Mouse (Mus musculus) CH12.LX (cell line): ENCODE data around the gene Kcnn1. TPM values are rescaled to one million over a fixed set of nuclear protein-coding genes. Genes with fewer than 3 reads are reported as not detected.

Experiments used
- DNase-seq: peaks from one replicate; pipeline ENCODE4 v3.0.0-alpha.2; 2013; ENCODE audit errors: extremely low read depth
- H3K27ac ChIP-seq: 2 replicates; pipeline ENCODE4 v1.5.1; 2012; ENCODE audit warnings: low read depth, mild to moderate bottlenecking, control low read depth, moderate library complexity; ENCODE audit not compliant: insufficient read depth
- H3K27me3 ChIP-seq: replicated peaks from 2 replicates; pipeline ENCODE3; 2012; ENCODE audit warnings: inconsistent platforms
- H3K36me3 ChIP-seq, 2 experiments: replicated peaks in 1 of 2; 2 replicates each; pipeline versions ENCODE3 to v1.6.1; 2012; ENCODE audit warnings: inconsistent platforms in 1 of 2, low read length in 1 of 2, mild to moderate bottlenecking in 1 of 2, mixed read lengths in 1 of 2, moderate library complexity in 1 of 2; ENCODE audit not compliant: control insufficient read depth in 1 of 2, insufficient read depth in 1 of 2
- H3K4me1 ChIP-seq, 2 experiments: 2 replicates each; pipeline ENCODE4 v1.6.1; 2012; ENCODE audit warnings: inconsistent platforms in 1 of 2, moderate library complexity in 1 of 2; ENCODE audit not compliant: insufficient read depth in 2 of 2, control insufficient read depth in 1 of 2
- H3K4me2 ChIP-seq: 2 replicates; pipeline ENCODE4 v1.6.1; 2012; ENCODE audit warnings: low read depth, mild to moderate bottlenecking, control low read depth; ENCODE audit not compliant: poor library complexity, insufficient read depth, severe bottlenecking
- H3K4me3 ChIP-seq, 3 experiments: fragments of 150-350 bp in 1 of 3; sonication (generic) in 1 of 3; replicated peaks in 1 of 3; 2 replicates each; pipeline versions ENCODE3 to v1.5.1; 2011 to 2012; ENCODE audit warnings: low read depth in 2 of 3, low read length in 2 of 3, mild to moderate bottlenecking in 2 of 3, moderate library complexity in 2 of 3, control low read depth in 1 of 3, improper control_type of control experiment in 1 of 3, inconsistent platforms in 1 of 3, mixed read lengths in 1 of 3; ENCODE audit not compliant: poor library complexity in 1 of 3
- H3K79me2 ChIP-seq: replicated peaks from 2 replicates; pipeline ENCODE4 v1.6.1; 2012; ENCODE audit warnings: mild to moderate bottlenecking, moderate library complexity; ENCODE audit not compliant: control insufficient read depth, poor library complexity, insufficient read depth, severe bottlenecking; ENCODE audit errors: extremely low read depth
- H3K9ac ChIP-seq: 2 replicates; pipeline ENCODE4 v1.6.1; 2012; ENCODE audit warnings: low read depth, mild to moderate bottlenecking, control low read depth, moderate library complexity; ENCODE audit not compliant: insufficient read depth
- H3K9me3 ChIP-seq: replicated peaks from 2 replicates; pipeline ENCODE3; 2012; ENCODE audit warnings: low read length, inconsistent platforms, mixed read lengths
- BHLHE40 ChIP-seq: IDR thresholded peaks from 2 replicates; pipeline ENCODE4 v1.6.1; 2011; ENCODE audit warnings: mild to moderate bottlenecking, low read depth, low read length, improper control_type of control experiment
- CHD2 ChIP-seq: IDR thresholded peaks from 2 replicates; pipeline ENCODE4 v1.6.1; 2011; ENCODE audit warnings: low read length, improper control_type of control experiment
- E2F4 ChIP-seq: IDR thresholded peaks from 2 replicates; pipeline ENCODE4 v1.6.1; 2011; ENCODE audit warnings: low read depth, low read length, improper control_type of control experiment; ENCODE audit not compliant: insufficient replicate concordance
- ELF1 ChIP-seq: IDR thresholded peaks from 2 replicates; pipeline ENCODE4 v1.6.1; 2014; ENCODE audit warnings: low read depth, mild to moderate bottlenecking, inconsistent platforms, low read length, improper control_type of control experiment
- EP300 ChIP-seq: IDR thresholded peaks from 2 replicates; pipeline ENCODE4 v1.6.1; 2011; ENCODE audit warnings: low read length, improper control_type of control experiment
- GABPA ChIP-seq: IDR thresholded peaks from 2 replicates; pipeline ENCODE4 v1.6.1; 2012; ENCODE audit warnings: low read depth, low read length, improper control_type of control experiment, inconsistent platforms; ENCODE audit not compliant: insufficient replicate concordance
- IRF4 ChIP-seq: IDR thresholded peaks from 2 replicates; pipeline ENCODE4 v1.6.1; 2014; ENCODE audit warnings: low read depth, mild to moderate bottlenecking, inconsistent platforms, low read length, improper control_type of control experiment
- KAT2A ChIP-seq: IDR thresholded peaks from 2 replicates; pipeline ENCODE4 v1.6.1; 2012; ENCODE audit warnings: low read length, improper control_type of control experiment, inconsistent platforms; ENCODE audit not compliant: insufficient replicate concordance
- MAFK ChIP-seq: IDR thresholded peaks from 2 replicates; pipeline ENCODE4 v1.6.1; 2011; ENCODE audit warnings: low read length, improper control_type of control experiment; ENCODE audit not compliant: insufficient replicate concordance
- MAX ChIP-seq: IDR thresholded peaks from 2 replicates; pipeline ENCODE4 v1.6.1; 2011; ENCODE audit warnings: low read length, improper control_type of control experiment
- MAZ ChIP-seq: IDR thresholded peaks from 2 replicates; pipeline ENCODE4 v1.6.1; 2012; ENCODE audit warnings: low read depth, mild to moderate bottlenecking, inconsistent platforms, low read length, improper control_type of control experiment, moderate library complexity
- POLR2A ChIP-seq: IDR thresholded peaks from 2 replicates; pipeline ENCODE4 v1.6.1; 2011; ENCODE audit warnings: low read depth, mild to moderate bottlenecking, improper control_type of control experiment, low read length
- POLR2AphosphoS2 ChIP-seq: IDR thresholded peaks from 2 replicates; pipeline ENCODE4 v1.6.1; 2011; ENCODE audit warnings: low read depth, low read length, improper control_type of control experiment
- RAD21 ChIP-seq: IDR thresholded peaks from 2 replicates; pipeline ENCODE4 v1.6.1; 2011; ENCODE audit warnings: low read depth, mild to moderate bottlenecking, low read length, improper control_type of control experiment, moderate library complexity
- TBP ChIP-seq: conservative IDR thresholded peaks from 2 replicates; pipeline ENCODE4 v1.6.1; 2011; ENCODE audit warnings: low read depth, low read length, improper control_type of control experiment
- USF1 ChIP-seq: IDR thresholded peaks from 2 replicates; pipeline ENCODE4 v1.6.1; 2014; ENCODE audit warnings: low read depth, mild to moderate bottlenecking, inconsistent platforms, low read length, improper control_type of control experiment
- ZMIZ1 ChIP-seq: IDR thresholded peaks from 2 replicates; pipeline ENCODE4 v1.6.1; 2012; ENCODE audit warnings: low read depth, mild to moderate bottlenecking, inconsistent platforms, low read length, improper control_type of control experiment
- dilution Hi-C: fragments of 300-500 bp; cut with MboI; formaldehyde crosslinking; loops from 2 replicates; pipeline ENCODE4 v1.14.3; 2020; ENCODE audit warnings: low sequenced_read_pairs; ENCODE audit not compliant: extremely low pct_unique_long_range_greater_than_20kb, extremely low pct_ligation_motif_present
- in situ Hi-C: fragments of 300-500 bp; cut with MboI; formaldehyde crosslinking; loops from 3 replicates; pipeline ENCODE4 v1.14.3; 2019; ENCODE audit warnings: low sequenced_read_pairs, low pct_ligation_motif_present, low pct_unique_long_range_greater_than_20kb, mixed read lengths
- polyA plus RNA-seq: library from polyadenylated mRNA; unstranded; fragments of >175 nt; gene quantifications from 2 replicates; pipeline ENCODE4 v1.2.1, GENCODE M21; 2012; ENCODE audit warnings: low read depth; ENCODE audit not compliant: insufficient read length
- total RNA-seq, 2 experiments: library from RNA; depleted of rRNA; stranded (reverse); fragments of 300-350 nt in 1 of 2; fragments of >200 nt in 1 of 2; gene quantifications; 2 replicates each; pipeline ENCODE4 v1.2.3; 2012 to 2014

The Kcnn1 gene
- total and polyA plus RNA-seq, 3 experiments, result 0.21 TPM; not detected in 2

GRCm38 (mm10) chr8:70891356-70891755, 28.3 kb upstream of the Kcnn1 start:
- DNase-seq, result no peak
- peaks cover 15% of the 10 kb centered on the region for H3K79me2 ChIP-seq
- TF ChIP-seq IRF4 (no peak), CHD2 (no peak), E2F4 (no peak), MAX (no peak), BHLHE40 (no peak), ZMIZ1 (no peak), EP300 (no peak)
- no peak overlapping the region for H3K9ac ChIP-seq
- H3K27me3 ChIP-seq, result no peaks in the 10 kb centered on the region
- peaks cover 10 to 16% of the 10 kb centered on the region in 2 experiments; a peak in 3 of 4 replicates for H3K4me1 ChIP-seq
- no peak overlapping the region for H3K4me3 ChIP-seq
- no peak overlapping the region for H3K4me2 ChIP-seq
- no peak overlapping the region for H3K27ac ChIP-seq
- peaks cover 39 to 82% of the 10 kb centered on the region in 2 experiments for H3K36me3 ChIP-seq
- H3K9me3 ChIP-seq, result peaks cover 21% of the 10 kb centered on the region
- dilution Hi-C loops, result no loop called here
- in situ Hi-C loops, result no loop called here

- Histone ChIP-seq H3K4me3 (no peak overlapping the region), H3K79me2 (peaks cover 8% of the 10 kb centered on the region), H3K4me1 (peaks cover 11 to 21% of the 10 kb centered on the region in 2 experiments; a peak in 3 of 4 replicates), H3K9ac (no peak overlapping the region), H3K4me2 (no peak overlapping the region), H3K27ac (no peak overlapping the region), H3K27me3 (no peaks in the 10 kb centered on the region), H3K9me3 (peaks cover 21% of the 10 kb centered on the region), H3K36me3 (peaks cover 32 to 75% of the 10 kb centered on the region in 2 experiments)
- TF ChIP-seq EP300, result no peak
- TF ChIP-seq MAX, result no peak
- TF ChIP-seq TBP, result no peak
- TF ChIP-seq BHLHE40, result no peak
- no peak for TF ChIP-seq POLR2A
- dilution Hi-C loops, result no loop called here
- no peak for DNase-seq
- in situ Hi-C loops, result no loop called here
These were observed 27.6 kb upstream of the Kcnn1 start for GRCm38 (mm10) chr8:70890656-70891055.

GRCm38 (mm10) chr8:70887669-70888068, 24.6 kb upstream of the Kcnn1 start:
- Histone ChIP-seq H3K4me3 (no peak overlapping the region), H3K4me2 (no peak overlapping the region), H3K9ac (no peak overlapping the region), H3K79me2 (no peaks in the 10 kb centered on the region), H3K27ac (no peak overlapping the region), H3K4me1 (peaks cover 13 to 25% of the 10 kb centered on the region in 2 experiments), H3K9me3 (peaks cover 12% of the 10 kb centered on the region), H3K36me3 (peaks cover 2 to 70% of the 10 kb centered on the region in 2 experiments), H3K27me3 (no peaks in the 10 kb centered on the region)
- no peak for DNase-seq
- in situ Hi-C loops (no loop called here), dilution Hi-C loops (no loop called here)
- TF ChIP-seq USF1 (no peak), RAD21 (no peak), ELF1 (no peak), KAT2A (no peak), MAZ (no peak), POLR2AphosphoS2 (no peak), BHLHE40 (no peak), MAFK (no peak), TBP (no peak), GABPA (no peak), EP300 (no peak)
